Mouse (Mus musculus): ENCODE results near the gene Nck2. TPM values are rescaled to one million over a fixed set of nuclear protein-coding genes. Genes with fewer than 3 reads are reported as not detected.

Gene Nck2
- total RNA-seq, 2 experiments from 2014 or later = 20.2 to 26.8 TPM

- ATAC-seq (replicated peaks; ENCODE audit: low FRiP score, low TSS enrichment, poor library complexity, severe bottlenecking) = no peak
Observed at GRCm38 (mm10) chr1:43492803-43493437, 48.5 kb downstream of the Nck2 start.

- ATAC-seq (replicated peaks; ENCODE audit: low FRiP score, low TSS enrichment, poor library complexity, severe bottlenecking) = no peak
Observed at GRCm38 (mm10) chr1:43496051-43496450, 51.7 kb downstream of the Nck2 start.

- ATAC-seq (replicated peaks; ENCODE audit: low FRiP score, low TSS enrichment, poor library complexity, severe bottlenecking) = no peak
Observed at GRCm38 (mm10) chr1:43496993-43497392, 52.6 kb downstream of the Nck2 start.

GRCm38 (mm10) chr1:43497951-43498350 is 53.6 kb downstream of the Nck2 start:
- ATAC-seq (replicated peaks; ENCODE audit: low FRiP score, low TSS enrichment, poor library complexity, severe bottlenecking) = no peak

DNA sequence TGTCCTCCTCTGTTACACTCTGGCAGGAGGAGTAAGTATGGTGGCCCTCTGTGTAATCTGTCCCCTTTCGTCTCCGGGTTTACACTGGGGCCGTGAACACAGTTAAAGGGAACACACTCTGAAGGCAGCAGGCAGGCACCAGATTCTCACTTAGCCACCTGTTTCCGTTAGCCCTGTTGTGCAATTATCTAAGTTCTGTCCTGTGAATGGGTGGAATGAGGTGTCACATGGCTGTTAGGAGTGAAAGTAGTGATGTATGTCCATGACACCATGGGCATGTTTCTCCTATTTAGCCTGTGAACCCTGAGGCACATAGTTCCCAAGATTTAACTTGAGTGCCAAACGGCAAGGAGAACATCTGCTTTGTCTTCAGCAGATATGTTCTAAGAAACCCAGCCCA is 55.7 kb downstream of the Nck2 start:
- peak; percentile 49 for ATAC-seq (replicated peaks; ENCODE audit: low FRiP score, low TSS enrichment, poor library complexity, severe bottlenecking)

DNA sequence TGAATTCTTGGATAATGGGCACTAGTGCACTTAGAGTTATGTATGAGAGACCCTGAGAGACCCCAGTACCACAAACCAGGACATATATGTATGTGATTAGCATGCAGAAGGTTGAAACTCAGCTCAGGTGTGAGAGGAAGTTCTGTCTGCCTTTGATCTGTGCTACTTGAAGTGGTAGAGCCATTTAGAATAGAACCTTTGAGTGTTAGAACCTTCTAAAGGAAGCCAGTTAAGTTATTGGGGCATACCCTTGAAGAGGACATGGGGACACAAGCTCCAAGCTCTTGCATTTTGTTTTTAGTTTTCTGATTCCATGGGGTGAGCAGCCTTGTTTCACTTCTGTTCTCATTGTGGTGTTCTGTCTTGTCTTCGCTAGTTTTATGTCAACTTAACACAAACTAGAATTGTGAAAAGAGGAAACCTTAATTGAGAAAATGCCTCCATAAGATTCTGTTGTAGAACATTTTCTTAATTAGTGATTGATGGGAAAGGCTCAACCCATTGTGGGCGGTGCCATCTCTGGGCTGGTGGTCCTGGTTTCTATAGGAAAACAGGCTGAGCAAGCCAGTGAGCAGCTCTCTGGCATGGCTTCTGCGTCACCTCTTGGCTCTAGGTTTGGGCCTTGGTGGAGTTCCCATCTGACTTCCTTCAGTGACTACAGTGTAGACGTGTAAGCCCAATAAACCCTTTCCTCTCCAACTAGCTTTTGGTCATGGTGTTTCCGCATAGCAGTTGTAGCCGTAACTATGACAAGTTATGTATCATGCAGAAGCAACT is 57.0 kb downstream of the Nck2 start:
- ATAC-seq (replicated peaks; ENCODE audit: low FRiP score, low TSS enrichment, poor library complexity, severe bottlenecking) = no peak

GRCm38 (mm10) chr1:43501920-43502791 is 57.8 kb downstream of the Nck2 start:
- ATAC-seq (replicated peaks; ENCODE audit: low FRiP score, low TSS enrichment, poor library complexity, severe bottlenecking) = 0 out of 2 replicates have a peak, but pooled peaks have one; percentile 28

DNA sequence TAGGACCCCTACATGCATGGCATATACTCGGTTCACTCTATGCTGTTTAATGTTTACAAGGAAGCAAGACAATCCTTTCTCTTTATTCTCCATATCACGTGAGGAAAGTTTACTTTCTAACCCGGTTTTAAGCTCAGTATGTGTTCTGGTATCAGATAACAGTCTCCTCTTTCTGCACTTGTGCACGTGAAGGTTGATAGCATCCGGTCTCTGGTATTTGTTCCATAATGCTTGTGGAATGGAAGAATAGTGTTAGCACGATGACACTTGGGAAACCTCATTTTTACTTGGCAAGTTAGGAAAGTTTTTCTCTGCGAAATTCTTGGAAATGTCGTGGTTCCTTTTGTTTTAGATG is 58.4 kb downstream of the Nck2 start:
- no peak for ATAC-seq (replicated peaks; ENCODE audit: low FRiP score, low TSS enrichment, poor library complexity, severe bottlenecking)

- ATAC-seq (replicated peaks; ENCODE audit: low FRiP score, low TSS enrichment, poor library complexity, severe bottlenecking) = no peak
Observed at GRCm38 (mm10) chr1:43503261-43503660, 58.9 kb downstream of the Nck2 start.

DNA sequence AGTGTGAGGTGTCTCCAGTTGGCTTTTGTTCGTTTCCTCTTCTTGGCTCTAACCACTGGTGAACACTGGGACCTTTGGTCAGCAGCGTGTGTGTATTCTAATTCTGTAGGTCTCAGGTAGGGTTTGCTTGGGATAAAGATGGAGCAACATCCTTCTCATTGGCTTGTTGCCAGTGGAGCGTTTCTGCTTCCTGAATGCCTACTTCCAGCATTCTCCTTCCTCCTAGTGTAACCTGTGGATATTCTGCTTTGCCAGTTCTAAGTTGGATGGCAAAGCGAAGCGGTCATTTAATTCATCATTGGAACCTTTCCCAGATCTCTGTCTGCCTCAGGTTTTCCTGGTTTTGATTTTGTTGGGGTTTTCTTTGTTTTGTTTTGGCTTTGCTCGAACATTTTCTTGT is 59.3 kb downstream of the Nck2 start:
- no peak for ATAC-seq (replicated peaks; ENCODE audit: low FRiP score, low TSS enrichment, poor library complexity, severe bottlenecking)

- ATAC-seq (replicated peaks; ENCODE audit: low FRiP score, low TSS enrichment, poor library complexity, severe bottlenecking) = no peak
Observed at GRCm38 (mm10) chr1:43504235-43504634, 59.9 kb downstream of the Nck2 start.

GRCm38 (mm10) chr1:43506638-43507037 is 62.3 kb downstream of the Nck2 start:
- no peak for ATAC-seq (replicated peaks; ENCODE audit: low FRiP score, low TSS enrichment, poor library complexity, severe bottlenecking)

DNA sequence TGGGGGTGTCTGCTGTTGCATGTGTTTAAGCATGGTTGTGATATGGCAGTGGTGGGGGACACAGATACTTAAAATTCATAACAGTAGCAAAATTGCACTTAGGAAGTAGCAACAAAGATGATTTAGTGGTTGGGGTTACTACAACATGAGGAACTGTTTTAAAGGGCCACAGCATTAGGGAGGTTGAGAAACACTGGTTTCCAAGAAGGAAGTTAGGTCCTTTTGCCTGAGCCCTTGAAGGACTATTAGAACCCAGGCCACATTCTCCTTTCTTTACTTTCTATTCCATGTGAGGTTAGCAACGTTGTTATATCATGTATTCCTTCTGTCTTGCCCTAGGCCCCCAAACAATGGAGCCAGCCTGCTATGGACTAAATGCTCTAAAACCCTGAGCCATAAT is 63.4 kb downstream of the Nck2 start:
- no peak for ATAC-seq (replicated peaks; ENCODE audit: low FRiP score, low TSS enrichment, poor library complexity, severe bottlenecking)

- peak; percentile 81; the same call in 1 of the 2 replicates for ATAC-seq (replicated peaks; ENCODE audit: low FRiP score, low TSS enrichment, poor library complexity, severe bottlenecking)
Observed at GRCm38 (mm10) chr1:43511256-43511655, 66.9 kb downstream of the Nck2 start.

DNA sequence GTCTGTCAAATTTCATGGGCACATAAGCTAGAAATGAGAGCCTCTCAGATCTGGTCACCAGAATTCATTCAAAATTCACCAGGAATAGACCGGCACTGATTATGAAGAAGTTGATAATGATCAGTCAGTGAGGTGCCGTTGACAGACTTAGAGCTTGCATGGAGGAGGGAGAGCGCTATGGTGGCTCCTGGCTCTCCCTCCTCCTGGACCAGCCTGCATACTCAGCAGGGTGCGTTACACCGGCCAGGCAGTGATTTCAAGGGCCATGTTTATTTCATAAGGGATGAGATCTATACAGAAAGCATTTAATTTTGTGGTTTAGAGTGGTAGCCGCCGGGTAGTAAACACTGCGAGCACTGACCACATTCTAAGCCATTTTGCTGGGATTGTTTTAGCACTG is 67.3 kb downstream of the Nck2 start:
- no peak for ATAC-seq (replicated peaks; ENCODE audit: low FRiP score, low TSS enrichment, poor library complexity, severe bottlenecking)

DNA sequence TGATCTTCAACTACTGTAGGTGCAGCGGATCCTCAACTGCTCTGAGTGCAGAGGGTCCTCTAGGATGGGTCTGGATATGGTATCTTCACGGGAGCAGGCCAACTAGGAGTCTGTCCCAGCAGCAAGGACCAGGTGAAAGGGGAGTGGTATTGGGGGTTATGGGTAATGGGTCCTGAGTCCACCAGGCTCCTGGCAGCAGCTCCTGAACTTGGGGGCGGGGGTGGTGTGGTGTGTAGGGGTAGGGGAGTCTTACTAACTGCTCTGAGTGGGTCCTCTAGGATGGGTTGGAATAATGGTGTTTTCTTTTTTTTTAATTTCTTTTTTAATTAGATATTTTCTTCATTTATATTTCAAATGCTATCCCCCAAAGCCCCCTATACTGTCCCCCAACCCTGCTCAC is 73.0 kb downstream of the Nck2 start:
- ATAC-seq (replicated peaks; ENCODE audit: low FRiP score, low TSS enrichment, poor library complexity, severe bottlenecking) = no peak

GRCm38 (mm10) chr1:43520216-43520988 is 76.0 kb downstream of the Nck2 start:
- no peak; the same call in 1 of the 2 replicates for ATAC-seq (replicated peaks; ENCODE audit: low FRiP score, low TSS enrichment, poor library complexity, severe bottlenecking)

DNA sequence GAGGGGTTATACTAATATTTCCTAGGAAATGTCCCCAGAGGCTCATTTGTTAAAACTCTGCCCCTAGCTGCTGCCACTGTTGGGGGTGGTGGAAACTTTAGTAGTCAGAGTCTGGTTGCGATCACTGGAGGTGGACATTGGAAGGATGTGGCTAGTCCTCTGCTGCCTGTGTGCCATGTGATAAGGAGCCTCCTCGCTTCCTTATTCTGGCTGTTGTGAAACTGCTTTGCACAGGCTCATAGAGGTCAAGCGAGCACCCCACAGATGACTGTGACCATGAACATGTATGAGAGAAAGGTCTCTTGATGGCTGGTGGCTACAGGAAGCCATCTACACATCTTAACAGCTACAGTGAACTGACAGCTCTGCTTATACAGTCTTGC is 76.6 kb downstream of the Nck2 start:
- ATAC-seq (replicated peaks; ENCODE audit: low FRiP score, low TSS enrichment, poor library complexity, severe bottlenecking) = peak; percentile 69

GRCm38 (mm10) chr1:43521512-43521911 is 77.1 kb downstream of the Nck2 start:
- ATAC-seq (replicated peaks; ENCODE audit: low FRiP score, low TSS enrichment, poor library complexity, severe bottlenecking) = no peak

GRCm38 (mm10) chr1:43521950-43522349 is 77.6 kb downstream of the Nck2 start:
- ATAC-seq (replicated peaks; ENCODE audit: low FRiP score, low TSS enrichment, poor library complexity, severe bottlenecking) = no peak
